Mouse (Mus musculus): ENCODE measurements around the gene Syne1. TPM values are rescaled to one million over a fixed set of nuclear protein-coding genes. Genes with fewer than 3 reads are reported as not detected.

Syne1 gene
- total RNA-seq, 2 experiments from 2014 or later: 30.1 to 36.5 TPM

DNA sequence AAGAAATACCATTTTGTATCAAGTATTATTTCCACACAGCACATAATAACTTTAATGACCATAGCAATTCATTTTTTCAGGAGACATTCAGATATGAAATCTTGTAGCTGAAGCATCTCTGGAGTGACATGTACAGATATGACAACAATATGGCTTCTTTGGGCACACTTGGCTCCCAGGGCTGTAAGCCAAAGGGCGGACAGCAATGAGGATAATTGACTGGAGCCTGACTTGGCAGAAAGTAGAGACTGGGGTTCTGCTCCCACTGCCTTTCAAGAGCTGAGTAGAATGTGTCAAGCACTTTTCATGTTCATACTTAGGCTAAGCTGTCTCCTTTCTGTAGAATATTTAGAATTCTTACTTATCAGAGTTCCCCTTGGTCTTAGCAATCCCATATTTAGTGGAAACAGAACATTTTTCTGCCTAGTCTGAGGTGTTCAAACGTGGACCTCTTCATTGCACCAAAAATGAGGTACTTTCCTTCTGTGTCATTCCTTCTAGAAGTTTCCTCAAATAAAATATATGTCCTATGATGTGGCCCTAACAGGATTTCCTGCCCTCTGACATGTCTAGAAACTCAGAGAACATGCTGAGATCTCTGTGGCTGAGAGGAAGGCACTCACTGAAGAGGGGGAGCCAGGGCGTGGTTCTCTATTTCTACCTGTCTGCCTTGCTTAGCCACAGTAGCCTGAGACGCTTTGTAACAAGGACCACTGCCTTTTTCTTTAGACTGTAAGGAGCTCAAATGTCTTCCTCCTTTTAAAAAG is 103.1 kb downstream of the Syne1 start:
- no peak for ATAC-seq (replicated peaks; ENCODE audit: low FRiP score, low TSS enrichment, poor library complexity, severe bottlenecking)

DNA sequence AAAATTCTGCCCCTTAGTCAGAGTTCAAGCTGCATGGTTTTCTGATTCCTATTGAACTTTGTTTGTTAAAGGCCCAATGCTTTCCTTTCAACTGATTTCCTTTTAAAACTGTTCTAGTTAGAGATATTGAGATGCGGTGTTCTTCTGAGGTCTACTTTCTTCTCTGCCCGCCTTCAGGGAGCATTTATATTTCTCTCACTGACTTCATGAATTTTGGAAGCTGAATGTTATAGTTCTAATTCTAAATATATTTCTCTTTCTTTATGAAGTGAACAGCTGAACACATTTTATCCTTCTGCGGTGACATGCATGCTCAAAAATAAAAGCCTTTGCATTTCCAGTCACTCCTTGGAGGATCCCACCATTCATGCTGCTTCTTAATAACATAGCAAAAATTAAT is 106.0 kb downstream of the Syne1 start:
- ATAC-seq (replicated peaks; ENCODE audit: low FRiP score, low TSS enrichment, poor library complexity, severe bottlenecking): no peak

DNA sequence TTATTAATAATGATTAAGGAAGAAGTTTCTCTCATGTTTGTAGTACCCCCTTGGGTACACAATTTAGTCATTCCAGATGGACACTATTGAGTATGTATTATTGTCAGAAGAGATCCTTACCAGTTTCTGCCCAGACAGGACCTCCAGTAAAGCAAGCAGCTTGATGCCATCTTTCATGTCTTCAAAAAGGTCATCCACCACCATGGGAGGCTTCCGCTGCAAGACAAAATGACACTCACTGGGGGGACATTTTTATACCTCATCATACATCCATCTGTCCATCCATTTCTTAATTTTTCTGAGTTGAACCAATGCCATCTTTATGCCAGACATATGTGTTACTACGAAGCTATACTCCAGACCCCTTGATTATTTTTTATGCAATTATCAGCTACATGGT is 108.3 kb downstream of the Syne1 start:
- ATAC-seq (replicated peaks; ENCODE audit: low FRiP score, low TSS enrichment, poor library complexity, severe bottlenecking): no peak

DNA sequence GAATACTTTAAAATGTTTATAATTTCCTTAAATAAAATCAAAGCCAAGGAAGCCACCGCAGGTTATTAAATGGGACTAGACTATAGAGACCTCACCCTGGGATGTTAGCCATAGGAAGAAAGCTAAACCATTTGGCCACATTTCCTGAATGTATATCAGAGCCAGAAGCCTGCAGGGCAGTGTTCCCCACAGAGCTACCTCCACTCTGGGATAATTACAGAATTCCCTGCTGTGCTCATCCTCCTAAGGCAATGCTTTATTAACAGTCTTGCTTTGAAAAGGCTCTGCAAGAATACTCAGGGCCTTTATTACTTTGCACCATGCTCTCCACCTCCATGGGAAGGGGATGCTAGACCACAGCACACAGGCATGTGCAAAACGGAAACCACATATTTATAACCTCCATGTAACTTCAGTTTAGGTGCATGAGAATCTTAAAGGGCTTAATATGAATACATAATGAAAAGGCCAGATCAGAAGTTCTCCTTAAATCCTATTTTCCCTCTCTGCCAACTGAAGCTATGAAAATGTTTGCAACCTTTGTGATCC is 111.4 kb downstream of the Syne1 start:
- no peak for ATAC-seq (replicated peaks; ENCODE audit: low FRiP score, low TSS enrichment, poor library complexity, severe bottlenecking)

DNA sequence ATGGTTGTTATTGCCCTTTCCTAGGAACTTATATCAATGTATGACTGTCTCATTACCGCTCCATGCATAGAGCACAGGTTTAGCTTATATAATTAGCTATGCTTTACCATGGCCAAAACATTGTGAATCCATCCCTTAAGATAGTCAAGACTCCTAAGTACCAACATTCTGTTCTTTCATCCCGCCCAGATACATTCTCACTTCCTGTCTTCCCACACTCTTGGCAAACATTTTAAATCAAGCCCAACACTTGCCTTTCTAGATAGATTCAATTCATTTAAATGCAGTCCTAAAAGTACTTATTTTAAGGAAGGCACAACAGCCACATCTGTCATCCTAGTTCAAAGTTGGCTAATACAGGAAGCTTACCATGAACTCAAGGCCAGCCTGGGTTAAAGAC is 113.5 kb downstream of the Syne1 start:
- no peak for ATAC-seq (replicated peaks; ENCODE audit: low FRiP score, low TSS enrichment, poor library complexity, severe bottlenecking)

DNA sequence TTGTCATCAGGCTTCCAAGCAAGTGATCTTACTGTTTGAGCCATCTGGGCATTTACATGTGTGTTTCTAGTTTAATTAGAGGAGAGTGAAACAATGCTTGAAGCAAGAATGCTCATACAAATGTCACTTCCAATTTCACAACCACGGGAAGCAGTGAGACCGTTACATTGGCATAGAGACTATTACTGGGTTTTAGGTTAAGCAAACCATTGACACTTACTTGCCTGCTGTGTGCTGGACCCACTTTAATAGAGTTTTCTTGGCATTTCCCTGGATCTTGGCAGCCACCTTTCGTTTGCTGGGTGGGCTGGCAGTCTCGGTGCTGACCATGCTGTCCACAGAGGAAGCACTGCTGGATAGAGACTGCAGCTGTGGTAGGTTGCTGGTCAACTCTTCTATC is 127.3 kb downstream of the Syne1 start:
- no peak for ATAC-seq (replicated peaks; ENCODE audit: low FRiP score, low TSS enrichment, poor library complexity, severe bottlenecking)

DNA sequence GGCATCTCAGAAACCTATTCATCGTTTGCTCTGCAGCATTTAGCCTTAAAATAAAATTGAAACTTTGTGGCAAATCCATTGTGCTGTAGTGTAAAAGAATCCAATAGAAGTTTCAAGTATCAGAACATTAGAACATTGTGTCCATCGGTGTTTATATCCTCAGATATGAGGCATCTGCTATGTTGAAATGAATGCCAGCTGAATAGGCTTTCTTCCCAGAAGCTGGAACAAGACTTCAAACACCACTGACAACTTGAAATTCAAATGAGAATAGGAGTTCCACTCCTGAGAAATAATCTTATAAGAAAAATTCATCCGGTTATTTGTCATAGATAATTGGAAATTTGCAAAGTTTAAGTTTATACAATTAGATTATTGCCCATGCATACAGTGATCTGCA is 135.6 kb downstream of the Syne1 start:
- ATAC-seq (replicated peaks; ENCODE audit: low FRiP score, low TSS enrichment, poor library complexity, severe bottlenecking): no peak

DNA sequence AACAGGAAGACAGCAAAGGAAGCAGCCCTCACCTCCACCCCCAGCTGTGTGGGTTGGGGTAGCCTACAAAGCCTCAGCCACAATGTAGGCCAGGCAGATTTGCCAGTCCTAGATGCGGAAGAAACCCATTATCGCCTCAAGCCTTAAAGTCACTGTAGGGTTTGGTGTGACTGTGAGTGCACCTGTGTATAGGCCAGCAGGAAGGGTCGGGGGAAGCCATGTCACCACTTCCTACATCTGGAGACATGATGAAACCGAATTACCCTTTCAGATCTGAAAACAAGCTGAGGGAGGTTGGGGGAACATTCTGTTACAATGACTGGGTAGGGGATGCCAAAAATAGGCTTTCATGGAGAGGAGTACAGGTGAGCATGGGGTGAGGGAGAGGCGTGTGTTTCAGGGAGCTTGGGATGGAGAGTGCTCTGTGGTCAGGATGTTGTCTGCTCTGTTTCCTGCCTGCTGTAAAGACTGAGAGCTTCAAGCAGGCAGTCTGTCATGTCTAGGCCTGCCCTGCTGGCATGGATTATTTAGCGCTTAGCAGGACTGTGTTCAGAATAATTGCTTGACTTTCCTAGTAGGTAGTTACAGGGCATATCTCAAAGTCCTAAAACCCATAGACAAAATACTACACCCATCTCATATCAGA is 167.0 kb downstream of the Syne1 start:
- no peak for ATAC-seq (replicated peaks; ENCODE audit: low FRiP score, low TSS enrichment, poor library complexity, severe bottlenecking)

DNA sequence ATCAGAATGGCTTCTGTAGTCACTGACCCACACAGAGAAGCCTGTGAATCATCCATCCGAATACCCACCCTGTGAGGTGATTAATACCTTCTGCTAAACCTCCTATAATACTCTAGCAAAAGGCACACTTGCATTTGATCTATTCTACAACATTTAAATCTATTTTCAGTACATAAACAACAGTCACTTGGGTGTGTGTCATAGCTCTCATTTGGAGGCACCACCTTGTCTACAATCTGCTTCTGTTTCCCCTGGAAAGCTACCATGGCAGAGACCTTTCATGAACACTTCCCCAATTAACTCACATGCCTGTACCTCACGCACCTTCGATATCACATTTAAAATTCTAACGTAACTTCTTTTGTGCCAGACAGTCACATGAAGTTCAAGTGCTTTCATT is 169.7 kb downstream of the Syne1 start:
- no peak for ATAC-seq (replicated peaks; ENCODE audit: low FRiP score, low TSS enrichment, poor library complexity, severe bottlenecking)

DNA sequence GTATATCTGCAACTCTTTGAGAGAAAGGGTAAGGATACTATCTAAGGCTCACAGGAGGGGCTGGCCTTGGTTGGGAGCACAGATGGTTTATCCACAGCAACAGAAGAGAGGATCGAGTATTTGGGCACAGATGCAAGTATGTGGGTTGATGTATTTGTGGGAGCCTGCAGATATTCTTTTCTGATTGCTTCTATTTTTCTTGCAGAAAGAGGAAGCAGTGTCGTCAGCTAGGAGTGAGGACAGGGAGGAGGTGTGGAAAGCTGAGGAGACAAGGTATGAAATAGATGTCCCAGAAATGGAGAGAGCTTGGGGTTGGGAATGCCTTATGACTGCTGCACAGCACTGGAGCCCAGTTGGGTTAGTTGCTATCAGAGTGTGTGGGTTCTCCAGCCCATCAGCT is 172.3 kb downstream of the Syne1 start:
- ATAC-seq (replicated peaks; ENCODE audit: low FRiP score, low TSS enrichment, poor library complexity, severe bottlenecking): no peak

DNA sequence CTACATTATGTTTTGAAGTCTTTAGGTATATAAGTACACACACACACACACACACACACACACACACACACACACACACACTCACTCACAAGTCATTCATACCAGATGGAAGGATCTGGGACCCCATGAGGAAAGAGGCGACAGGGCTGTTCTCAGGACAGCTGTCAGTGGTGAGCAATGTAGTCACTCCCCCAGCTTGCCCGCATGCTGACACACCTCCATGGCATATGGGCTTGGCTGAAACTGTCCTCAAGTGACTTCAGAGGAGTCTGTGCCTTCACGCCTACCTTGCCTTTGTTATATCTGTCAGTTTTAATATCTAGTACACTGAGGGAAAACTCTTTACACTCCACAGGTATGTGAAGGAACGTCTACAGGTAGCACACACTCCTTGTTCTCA is 181.7 kb downstream of the Syne1 start:
- ATAC-seq (replicated peaks; ENCODE audit: low FRiP score, low TSS enrichment, poor library complexity, severe bottlenecking): no peak

DNA sequence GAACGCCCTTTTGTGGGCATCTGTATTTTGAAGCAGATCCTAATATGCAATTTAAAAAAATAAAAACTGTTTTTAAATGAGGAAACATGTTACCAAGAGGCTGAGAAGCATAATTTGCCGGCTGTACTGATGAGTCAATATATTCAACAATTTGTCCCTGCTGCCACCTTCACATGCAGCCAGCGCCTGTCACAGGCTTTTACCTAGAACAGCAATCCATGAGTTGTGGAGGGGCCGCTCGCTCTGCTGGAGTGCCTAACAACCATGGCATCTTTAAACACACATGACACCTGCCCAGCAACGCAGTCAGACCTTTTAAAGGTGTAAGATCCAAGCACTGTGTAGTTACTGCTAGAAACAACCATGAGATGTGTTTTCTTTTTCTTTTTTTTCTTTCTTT is 183.0 kb downstream of the Syne1 start:
- ATAC-seq (replicated peaks; ENCODE audit: low FRiP score, low TSS enrichment, poor library complexity, severe bottlenecking): no peak

DNA sequence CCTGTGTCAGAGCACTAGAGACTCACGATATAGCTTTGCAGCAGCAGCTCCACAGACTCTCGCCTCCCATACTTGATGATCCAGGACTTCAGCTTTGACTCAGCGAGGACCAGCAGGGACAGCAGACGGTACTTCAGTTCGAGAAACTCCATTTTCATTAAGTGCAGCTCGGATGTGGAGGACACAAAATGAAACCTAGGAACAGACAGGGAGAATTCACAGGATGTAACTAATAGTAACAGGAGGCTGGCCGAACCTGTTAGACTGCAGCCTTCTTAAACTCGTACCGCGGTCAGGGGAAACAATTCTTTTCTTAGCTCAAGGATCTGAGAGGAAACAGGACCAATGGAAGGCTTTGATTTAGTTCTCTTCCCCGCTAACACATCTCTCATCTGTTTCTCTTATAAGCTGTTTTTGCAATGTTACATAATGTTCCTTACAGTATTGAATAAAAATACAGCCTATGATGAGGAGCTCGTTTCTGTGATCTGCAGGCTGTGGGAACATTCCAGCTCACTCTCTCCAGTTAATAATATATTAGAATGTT is 183.7 kb downstream of the Syne1 start:
- ATAC-seq (replicated peaks; ENCODE audit: low FRiP score, low TSS enrichment, poor library complexity, severe bottlenecking): no peak

DNA sequence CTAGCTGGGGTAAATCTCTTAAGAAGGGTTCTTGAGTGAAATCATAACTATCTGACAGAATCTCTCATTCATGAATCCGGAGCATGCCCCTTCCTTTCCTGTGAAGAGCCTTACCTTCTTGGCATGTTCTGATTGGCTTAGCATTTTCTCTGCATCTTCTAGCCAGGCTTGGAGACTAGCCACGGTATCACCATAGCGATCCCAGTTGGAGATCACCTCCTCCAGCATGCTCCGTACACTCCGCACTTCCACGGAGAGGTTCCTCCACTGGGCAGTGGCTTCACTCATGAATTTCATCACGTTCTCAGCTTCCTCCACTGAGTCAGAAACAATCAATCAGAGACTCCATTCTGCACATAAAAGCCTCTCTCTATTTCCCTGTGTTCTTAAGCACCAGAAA is 190.7 kb downstream of the Syne1 start:
- ATAC-seq (replicated peaks; ENCODE audit: low FRiP score, low TSS enrichment, poor library complexity, severe bottlenecking): no peak

DNA sequence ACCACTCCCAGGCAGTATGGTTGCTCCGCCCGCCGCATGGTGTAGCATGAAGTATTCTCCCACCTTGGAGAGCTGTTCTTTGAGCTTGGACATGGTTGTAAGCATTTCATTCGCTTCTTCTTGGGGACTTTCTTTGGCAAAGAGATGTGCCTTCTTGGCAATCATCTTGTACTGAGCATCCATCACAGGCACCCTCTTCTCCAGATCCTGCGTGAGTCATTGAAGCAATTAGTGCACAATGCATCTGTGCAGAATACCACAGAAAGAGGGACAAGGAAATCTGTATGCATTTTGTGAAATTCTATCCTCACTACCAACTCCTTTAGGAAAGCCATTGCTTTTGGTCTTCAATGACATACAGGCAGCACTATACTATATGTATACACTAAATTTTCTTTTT is 194.7 kb downstream of the Syne1 start:
- no peak for ATAC-seq (replicated peaks; ENCODE audit: low FRiP score, low TSS enrichment, poor library complexity, severe bottlenecking)

DNA sequence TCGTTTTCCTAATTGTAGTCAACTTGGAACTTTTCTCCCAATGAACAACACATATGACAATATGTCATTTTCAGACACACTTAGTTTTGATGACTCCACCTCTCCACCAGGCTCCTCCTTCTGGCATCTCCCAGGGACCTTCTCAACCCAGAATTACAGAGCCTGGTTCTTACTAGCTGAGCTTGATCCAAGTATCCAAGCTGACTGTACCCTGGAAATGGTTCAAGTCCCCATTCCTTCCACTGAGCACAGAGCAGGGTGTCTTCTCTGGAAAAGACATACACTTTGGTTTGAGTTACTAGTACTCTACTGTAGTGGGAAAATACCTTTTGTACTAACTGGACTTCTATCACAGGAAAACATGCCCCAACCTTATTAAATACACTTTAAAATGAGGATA is 197.9 kb downstream of the Syne1 start:
- no peak for ATAC-seq (replicated peaks; ENCODE audit: low FRiP score, low TSS enrichment, poor library complexity, severe bottlenecking)

DNA sequence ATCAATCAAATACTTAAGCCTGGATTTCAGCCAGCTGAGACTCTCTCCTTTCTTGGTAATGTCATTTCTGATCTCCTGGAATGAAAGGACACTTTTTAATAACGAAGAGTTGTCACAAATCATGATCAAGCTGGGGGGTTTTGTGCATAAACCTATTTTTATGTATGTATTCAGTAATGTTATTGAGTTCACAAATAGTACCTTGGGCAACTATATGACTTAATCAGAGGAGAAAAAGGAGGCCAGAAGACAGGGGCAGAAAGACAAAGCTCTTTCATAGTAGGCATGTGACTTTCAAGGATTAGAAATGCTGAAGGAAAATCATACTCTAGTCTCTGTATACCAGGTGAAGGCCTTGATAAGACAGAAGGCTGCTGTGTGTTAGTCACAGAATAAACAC is 204.4 kb downstream of the Syne1 start:
- ATAC-seq (replicated peaks; ENCODE audit: low FRiP score, low TSS enrichment, poor library complexity, severe bottlenecking): no peak

DNA sequence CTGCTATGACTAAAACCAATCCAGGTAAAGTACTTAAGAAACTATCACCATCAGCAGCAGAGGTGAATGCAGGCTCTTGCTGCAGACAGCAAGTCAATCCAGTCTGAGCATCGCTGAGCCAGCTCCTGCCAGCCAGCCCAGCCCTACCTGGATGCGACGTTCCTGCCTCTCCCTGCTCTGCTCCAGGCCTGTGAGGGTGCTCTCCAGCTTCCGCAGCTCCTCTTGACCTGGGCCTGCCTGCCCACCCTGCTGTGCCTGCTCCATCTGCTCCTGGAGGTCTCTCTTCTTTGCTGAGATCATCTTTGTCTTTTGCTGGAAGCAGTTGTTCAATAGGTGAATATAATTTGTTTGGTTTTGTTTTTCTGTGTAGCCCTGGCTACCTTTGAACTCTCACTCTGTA is 208.1 kb downstream of the Syne1 start:
- ATAC-seq (replicated peaks; ENCODE audit: low FRiP score, low TSS enrichment, poor library complexity, severe bottlenecking): no peak

DNA sequence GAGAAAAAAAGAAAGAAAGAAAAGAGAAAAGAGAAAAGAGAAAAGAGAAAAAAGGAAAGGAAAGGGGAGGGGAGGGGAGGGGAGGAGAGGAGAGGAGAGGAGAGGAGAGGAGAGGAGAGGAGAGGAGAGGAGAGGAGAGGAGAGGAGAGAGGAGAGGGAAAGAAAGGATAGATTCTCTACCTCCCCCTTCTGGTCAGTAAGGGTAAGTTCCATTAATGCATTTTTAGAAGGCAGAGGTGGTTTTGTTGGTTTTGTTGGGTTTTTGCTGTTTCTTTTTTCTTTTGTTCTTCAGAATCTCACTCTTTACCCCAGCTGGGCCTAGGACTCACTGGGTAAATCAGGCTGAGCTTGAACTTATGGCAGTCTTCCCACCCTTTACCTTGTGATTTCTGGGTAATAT is 214.9 kb downstream of the Syne1 start:
- ATAC-seq (replicated peaks; ENCODE audit: low FRiP score, low TSS enrichment, poor library complexity, severe bottlenecking): peak; percentile 83

DNA sequence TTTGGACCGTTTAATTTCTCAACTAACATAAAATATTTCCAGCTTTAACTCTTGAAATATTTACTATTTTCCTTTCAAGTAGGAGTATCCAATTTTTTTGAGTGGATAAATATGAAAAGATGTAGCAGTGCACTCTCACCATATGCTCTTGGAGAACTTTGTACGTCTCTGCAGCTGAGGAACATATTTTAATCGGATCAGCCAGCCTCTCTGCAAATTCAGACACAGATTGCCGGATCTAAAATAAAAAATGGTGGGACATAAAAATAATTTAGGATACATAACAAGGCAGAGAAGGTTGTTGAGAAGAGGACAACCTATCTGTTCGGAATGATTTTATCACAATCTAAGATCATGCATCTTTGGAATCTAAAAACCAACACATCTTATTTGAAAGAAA is 218.5 kb downstream of the Syne1 start:
- ATAC-seq (replicated peaks; ENCODE audit: low FRiP score, low TSS enrichment, poor library complexity, severe bottlenecking): no peak

DNA sequence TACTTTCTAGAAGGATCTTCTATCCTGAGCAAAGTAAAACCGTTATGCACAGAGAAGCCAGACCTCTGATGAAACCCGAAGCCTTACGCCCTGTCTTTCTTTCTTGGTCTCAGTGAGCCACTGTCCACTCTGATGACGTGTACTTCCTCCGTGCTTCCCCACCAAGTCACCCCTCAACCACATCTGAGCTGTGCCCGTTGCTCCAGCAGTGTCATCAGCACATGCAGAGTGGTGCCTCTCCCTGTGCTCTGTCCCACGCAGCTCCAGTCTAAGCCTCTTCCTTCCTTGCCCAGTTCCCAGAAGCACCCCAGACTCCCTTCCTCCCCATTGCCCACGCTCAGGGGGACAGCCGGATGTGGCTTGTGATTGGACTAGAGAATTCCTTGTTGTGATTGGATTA is 224.6 kb downstream of the Syne1 start:
- ATAC-seq (replicated peaks; ENCODE audit: low FRiP score, low TSS enrichment, poor library complexity, severe bottlenecking): no peak
